Mouse (Mus musculus): ENCODE measurements around the gene Nrbf2. TPM values are rescaled to one million over a fixed set of nuclear protein-coding genes. Genes with fewer than 3 reads are reported as not detected.
A peak's percentile ranks its signal among the peaks of the same experiment; 100 is the strongest.

Nrbf2 gene
- polyA plus RNA-seq, 1 experiment from 2014 or later = 34.8 TPM

GRCm38 (mm10) chr10:67319016-67319725, 34.1 kb upstream of the Nrbf2 start:
- no peak overlapping the region for H3K4me2 ChIP-seq
- no peak overlapping the region for H3K4me3 ChIP-seq (ENCODE audit: low read depth, low read length)
- WGBS = 72% methylated on average over 13 of the region's 13 CpGs
- no peak overlapping the region for H3K9ac ChIP-seq
- TF ChIP-seq CTCF (IDR thresholded peaks at IDR 0.05; ENCODE audit: low read depth) = no peak
- no peaks in the 10 kb centered on the region for H3K9me3 ChIP-seq (ENCODE audit: low read depth, low read length)
- H3K27ac ChIP-seq (ENCODE audit: low read depth) = no peak overlapping the region
- no peaks in the 10 kb centered on the region for H3K4me1 ChIP-seq (ENCODE audit: insufficient read depth)
- ATAC-seq (ENCODE audit: insufficient read depth) = no peak
- no peak for DNase-seq
- no peaks in the 10 kb centered on the region for H3K36me3 ChIP-seq (ENCODE audit: insufficient read depth)
- H3K27me3 ChIP-seq (ENCODE audit: insufficient read depth, low read length) = peaks cover 11% of the 10 kb centered on the region; the same call in 1 of the 2 replicates

GRCm38 (mm10) chr10:67317931-67318460, 32.9 kb upstream of the Nrbf2 start:
- Histone ChIP-seq H3K4me1 (ENCODE audit: insufficient read depth) (no peaks in the 10 kb centered on the region), H3K9ac (peak overlapping the region; percentile 9; the same call in 1 of the 2 replicates), H3K27me3 (ENCODE audit: insufficient read depth, low read length) (peaks cover 11% of the 10 kb centered on the region; the same call in 1 of the 2 replicates), H3K9me3 (ENCODE audit: low read depth, low read length) (no peaks in the 10 kb centered on the region), H3K4me2 (peak overlapping the region; percentile 56), H3K36me3 (ENCODE audit: insufficient read depth) (no peaks in the 10 kb centered on the region), H3K4me3 (ENCODE audit: low read depth, low read length) (peak overlapping the region; percentile 10; the same call in 1 of the 2 replicates), H3K27ac (ENCODE audit: low read depth) (no peak overlapping the region)
- peak; percentile 54; the same call in 1 of the 2 replicates for ATAC-seq (ENCODE audit: insufficient read depth)
- 2% methylated on average over 19 of the region's 20 CpGs for WGBS
- TF ChIP-seq CTCF (IDR thresholded peaks at IDR 0.05; ENCODE audit: low read depth) = no peak
- peak; percentile 74 for DNase-seq

- H3K9ac ChIP-seq = no peak overlapping the region
- no peak overlapping the region for H3K4me3 ChIP-seq (ENCODE audit: low read depth, low read length)
- no peaks in the 10 kb centered on the region for H3K9me3 ChIP-seq (ENCODE audit: low read depth, low read length)
- 0 out of 2 replicates have a peak overlapping the region, but pooled peaks have one; percentile 25 for H3K4me2 ChIP-seq
- 9% methylated on average over 10 of the region's 12 CpGs for WGBS
- no peaks in the 10 kb centered on the region for H3K36me3 ChIP-seq (ENCODE audit: insufficient read depth)
- peaks cover 11% of the 10 kb centered on the region; the same call in 1 of the 2 replicates for H3K27me3 ChIP-seq (ENCODE audit: insufficient read depth, low read length)
- DNase-seq (peak; percentile 86), ATAC-seq (ENCODE audit: insufficient read depth) (peak; percentile 30)
- no peak overlapping the region for H3K27ac ChIP-seq (ENCODE audit: low read depth)
- H3K4me1 ChIP-seq (ENCODE audit: insufficient read depth) = no peaks in the 10 kb centered on the region
- TF ChIP-seq CTCF (IDR thresholded peaks at IDR 0.05; ENCODE audit: low read depth) = peak; percentile 97
These were observed 29.8 kb upstream of the Nrbf2 start for GRCm38 (mm10) chr10:67314811-67315435.

- no peak overlapping the region for H3K4me2 ChIP-seq
- 39% methylated on average over 6 of the region's 6 CpGs for WGBS
- H3K36me3 ChIP-seq (ENCODE audit: insufficient read depth) = no peaks in the 10 kb centered on the region
- DNase-seq = peak; percentile 46
- no peak for ATAC-seq (ENCODE audit: insufficient read depth)
- H3K9me3 ChIP-seq (ENCODE audit: low read depth, low read length) = no peaks in the 10 kb centered on the region
- H3K4me1 ChIP-seq (ENCODE audit: insufficient read depth) = no peaks in the 10 kb centered on the region
- no peaks in the 10 kb centered on the region; the same call in 1 of the 2 replicates for H3K27me3 ChIP-seq (ENCODE audit: insufficient read depth, low read length)
- no peak overlapping the region for H3K9ac ChIP-seq
- no peak overlapping the region for H3K4me3 ChIP-seq (ENCODE audit: low read depth, low read length)
- no peak for TF ChIP-seq CTCF (IDR thresholded peaks at IDR 0.05; ENCODE audit: low read depth)
- H3K27ac ChIP-seq (ENCODE audit: low read depth) = peak overlapping the region; percentile 46; the same call in 1 of the 2 replicates
These were observed 27.4 kb upstream of the Nrbf2 start for GRCm38 (mm10) chr10:67312456-67312855.

- ATAC-seq (ENCODE audit: insufficient read depth) (peak; percentile 54; the same call in 1 of the 2 replicates), DNase-seq (peak; percentile 87)
- Histone ChIP-seq H3K36me3 (ENCODE audit: insufficient read depth) (no peaks in the 10 kb centered on the region), H3K27ac (ENCODE audit: low read depth) (no peak overlapping the region), H3K4me2 (no peak overlapping the region), H3K4me1 (ENCODE audit: insufficient read depth) (no peaks in the 10 kb centered on the region), H3K9ac (no peak overlapping the region), H3K27me3 (ENCODE audit: insufficient read depth, low read length) (no peaks in the 10 kb centered on the region), H3K9me3 (ENCODE audit: low read depth, low read length) (no peaks in the 10 kb centered on the region), H3K4me3 (ENCODE audit: low read depth, low read length) (no peak overlapping the region)
- WGBS = 15% methylated on average over 9 of the region's 9 CpGs
- peak; percentile 83 for TF ChIP-seq CTCF (IDR thresholded peaks at IDR 0.05; ENCODE audit: low read depth)
These were observed 26.3 kb upstream of the Nrbf2 start for GRCm38 (mm10) chr10:67311277-67311959.

GRCm38 (mm10) chr10:67309483-67310138, 24.5 kb upstream of the Nrbf2 start:
- TF ChIP-seq CTCF (IDR thresholded peaks at IDR 0.05; ENCODE audit: low read depth) = no peak
- Histone ChIP-seq H3K27me3 (ENCODE audit: insufficient read depth, low read length) (no peaks in the 10 kb centered on the region), H3K36me3 (ENCODE audit: insufficient read depth) (no peaks in the 10 kb centered on the region), H3K4me1 (ENCODE audit: insufficient read depth) (no peaks in the 10 kb centered on the region), H3K9me3 (ENCODE audit: low read depth, low read length) (no peaks in the 10 kb centered on the region), H3K27ac (ENCODE audit: low read depth) (no peak overlapping the region), H3K4me2 (no peak overlapping the region), H3K4me3 (ENCODE audit: low read depth, low read length) (no peak overlapping the region), H3K9ac (no peak overlapping the region)
- 71% methylated on average over 7 of the region's 7 CpGs for WGBS
- DNase-seq = no peak
- no peak for ATAC-seq (ENCODE audit: insufficient read depth)
